13 mouse cellular contexts compared by ENCODE assay signal in genomic region chr1:88217576-88217975, GRCm38 (mm10). TPM values are rescaled to one million over a fixed set of nuclear protein-coding genes. Genes with fewer than 3 reads are reported as not detected.
DNase-seq lines count a peak whose midpoint lies in the region; ATAC-seq and TF ChIP-seq lines count a peak whose summit lies in the region.
"Had no signal": no experiment of that assay in that cellular context is flagged by ENCODE, and none has a peak within 500 bp of the region (broad histone marks: within the 10 kb centered on the region; RNA-seq: fewer than 3 reads in every experiment).

No protein-coding gene starts in this region.

- no peaks in the 10 kb centered on the region for H3K27me3 ChIP-seq in lung, postnatal 0 days (replicated peaks; ENCODE audit: insufficient read depth, low read length)
- no peaks in the 10 kb centered on the region for H3K27me3 ChIP-seq in CH12.LX (replicated peaks)
- no peaks in the 10 kb centered on the region for H3K27me3 ChIP-seq in limb, embryonic 14.5 days (ENCODE audit: control insufficient read depth, insufficient read depth, low read length)
- H3K27me3 ChIP-seq: liver, embryonic 13.5 days had no signal

- H3K36me3 ChIP-seq in lung, postnatal 0 days (ENCODE audit: insufficient read depth, low read length): no peaks in the 10 kb centered on the region
- no peaks in the 10 kb centered on the region for H3K36me3 ChIP-seq in CH12.LX (replicated peaks in 1 of 2; ENCODE audit: control insufficient read depth in 1 of 2, insufficient read depth in 1 of 2, low read length in 1 of 2)
- no peaks in the 10 kb centered on the region for H3K36me3 ChIP-seq in limb, embryonic 14.5 days (ENCODE audit: control insufficient read depth, insufficient read depth, low read length)
- H3K36me3 ChIP-seq: liver, embryonic 13.5 days had no signal

- dilution Hi-C loops in CH12.LX (cut with MboI; ENCODE audit: extremely low pct_ligation_motif_present, extremely low pct_unique_long_range_greater_than_20kb, low sequenced_read_pairs): no loop called here

- ATAC-seq in lung, postnatal 0 days: no peak
- no peak for ATAC-seq in limb, embryonic 14.5 days (ENCODE audit: low FRiP score, low read depth)
- ATAC-seq in erythroid progenitor cell, adult 5-6 weeks (replicated peaks; ENCODE audit: low FRiP score, poor library complexity, severe bottlenecking): no peak

- no peak for TF ChIP-seq CTCF in lung, postnatal 0 days (IDR thresholded peaks at IDR 0.05)
- TF ChIP-seq CTCF in CH12.LX (conservative IDR thresholded peaks at IDR 0.05 in 1 of 2, IDR thresholded peaks at IDR 0.05 in 1 of 2; ENCODE audit: low read depth in 2 of 2, low read length in 2 of 2): no peak

- WGBS in lung, postnatal 0 days: 36% methylated on average over 3 of the region's 3 CpGs
- whole genome bisulfite sequencing in limb, embryonic 14.5 days: 39% methylated on average over 3 of the region's 3 CpGs

- peak; percentile 1 for DNase-seq in gastrocnemius, adult 18-20 months (ENCODE audit: low spot score)
- DNase-seq in gastrocnemius, postnatal 14 days: no peak
- peak; percentile 27 for DNase-seq in lung, postnatal 0 days (ENCODE audit: low spot score)
- DNase-seq in lung, postnatal 14 days: no peak
- peak; percentile 7 for DNase-seq in CH12.LX (ENCODE audit: extremely low read depth)
- DNase-seq in limb, embryonic 14.5 days (ENCODE audit: low spot score): peak; percentile 5
- no peak for DNase-seq in cerebellum, postnatal 10 days
- DNase-seq: cerebellum, adult 9-10 months; layer of hippocampus, postnatal 36 days; liver, embryonic 13.5 days had no signal

- TF ChIP-seq EP300 in lung, postnatal 0 days (IDR thresholded peaks at IDR 0.05): no peak
- no peak for TF ChIP-seq EP300 in CH12.LX (IDR thresholded peaks at IDR 0.05; ENCODE audit: low read length)

- no peak overlapping the region for H3K9ac ChIP-seq in lung, postnatal 0 days (replicated peaks; ENCODE audit: low read depth)
- H3K9ac ChIP-seq in CH12.LX (ENCODE audit: insufficient read depth, low read depth): no peak overlapping the region
- no peak overlapping the region for H3K9ac ChIP-seq in limb, embryonic 14.5 days (ENCODE audit: low read depth, low read length, severe bottlenecking)
- H3K9ac ChIP-seq: liver, embryonic 13.5 days had no signal

- H3K4me3 ChIP-seq in lung, postnatal 0 days (ENCODE audit: low read depth, low read length): no peak overlapping the region
- H3K4me3 ChIP-seq in CH12.LX (replicated peaks in 1 of 3; ENCODE audit: low read depth in 2 of 3, low read length in 2 of 3, poor library complexity in 1 of 3): no peak overlapping the region
- H3K4me3 ChIP-seq in limb, embryonic 14.5 days (replicated peaks; ENCODE audit: low read length): no peak overlapping the region
- H3K4me3 ChIP-seq: gastrocnemius, adult 2 months; liver, embryonic 13.5 days had no signal

- H3K4me2 ChIP-seq in lung, postnatal 0 days (replicated peaks; ENCODE audit: low read depth, low read length): no peak overlapping the region
- H3K4me2 ChIP-seq in CH12.LX (ENCODE audit: insufficient read depth, low read depth, poor library complexity, severe bottlenecking): no peak overlapping the region
- H3K4me2 ChIP-seq in limb, embryonic 14.5 days (replicated peaks; ENCODE audit: low read depth, low read length, severe bottlenecking): no peak overlapping the region
- H3K4me2 ChIP-seq: liver, embryonic 13.5 days had no signal

- no peak overlapping the region for H3K27ac ChIP-seq in lung, postnatal 0 days (ENCODE audit: low read length)
- H3K27ac ChIP-seq in CH12.LX (ENCODE audit: insufficient read depth, low read depth): no peak overlapping the region
- no peak overlapping the region for H3K27ac ChIP-seq in limb, embryonic 14.5 days (replicated peaks; ENCODE audit: low read depth, low read length)
- H3K27ac ChIP-seq: gastrocnemius, adult 2 months; liver, embryonic 13.5 days had no signal

- in situ Hi-C loops in CH12.LX (cut with MboI; ENCODE audit: low pct_ligation_motif_present, low pct_unique_long_range_greater_than_20kb, low sequenced_read_pairs): no loop called here

- TF ChIP-seq POLR2A in CH12.LX (IDR thresholded peaks at IDR 0.05; ENCODE audit: low read depth, low read length): no peak
- TF ChIP-seq POLR2A in limb, embryonic 14.5 days (IDR thresholded peaks at IDR 0.05; ENCODE audit: borderline replicate concordance, extremely low read depth, insufficient read depth, insufficient read length): no peak

- intact Hi-C loops in gastrocnemius, postnatal 14 days (cut with DNase I; ENCODE audit: low total_unique reads): no loop called here

- TF ChIP-seq RAD21 in CH12.LX (IDR thresholded peaks at IDR 0.05; ENCODE audit: low read depth, low read length): no peak

- no peaks in the 10 kb centered on the region for H3K4me1 ChIP-seq in lung, postnatal 0 days (ENCODE audit: insufficient read depth, low read depth, low read length)
- no peaks in the 10 kb centered on the region for H3K4me1 ChIP-seq in CH12.LX (ENCODE audit: control insufficient read depth in 1 of 2, insufficient read depth in 2 of 2)
- no peaks in the 10 kb centered on the region for H3K4me1 ChIP-seq in limb, embryonic 14.5 days (ENCODE audit: control insufficient read depth, insufficient read depth, low read length)
- H3K4me1 ChIP-seq: liver, embryonic 13.5 days had no signal

- no peaks in the 10 kb centered on the region for H3K79me2 ChIP-seq in CH12.LX (replicated peaks; ENCODE audit: control insufficient read depth, extremely low read depth, insufficient read depth, poor library complexity, severe bottlenecking)

- peaks cover 43% of the 10 kb centered on the region for H3K9me3 ChIP-seq in lung, postnatal 0 days (ENCODE audit: low read length)
- H3K9me3 ChIP-seq in CH12.LX (replicated peaks; ENCODE audit: low read length): peaks cover 74% of the 10 kb centered on the region
- H3K9me3 ChIP-seq in limb, embryonic 14.5 days (ENCODE audit: control insufficient read depth, low read length): peaks cover 52% of the 10 kb centered on the region

RNA-seq across cellular contexts. Expression of gene Ugt1a1, which starts 5.8 kb away (rescaled TPM):
- total RNA-seq in gastrocnemius, adult 18-20 months (2021): under 1 TPM in 1 of 2 experiments, not detected in 1; 0.09 TPM
- total RNA-seq in gastrocnemius, postnatal 14 days (2021): under 1 TPM in 1 of 2 experiments, not detected in 1; 0.12 TPM
- 0.21 and 0.26 TPM in 2 replicates for polyA plus RNA-seq in lung, postnatal 0 days (2015; fragmentation: Nextera tagmentation; extraction: Ambion mirVana)
- 0.08 TPM in 1 of 2 replicates, not detected in the other for total RNA-seq in CH12.LX (2012; rRNA removed)
- total RNA-seq in CH12.LX (2014; rRNA removed): not detected in 2 replicates
- polyA plus RNA-seq in CH12.LX (2012; ENCODE audit: insufficient read length, low read depth): 0.19 TPM in 1 of 2 replicates, not detected in the other
- 1.5 and 2.3 TPM in 2 replicates for polyA plus RNA-seq in limb, embryonic 14.5 days (2012; rRNA removed)
- 4.3 and 5.8 TPM in 2 replicates for polyA plus RNA-seq in limb, embryonic 14.5 days (2014; fragmentation: Nextera tagmentation; extraction: Ambion mirVana)
- 0.72 TPM in 1 of 2 replicates, not detected in the other for total RNA-seq in erythroid progenitor cell, adult 5-6 weeks (2015; ENCODE audit: low replicate concordance)
- 3.9 TPM in 1 of 2 replicates, not detected in the other for total RNA-seq in erythroid progenitor cell, adult 5-6 weeks (2017; ENCODE audit: low replicate concordance)
- total RNA-seq: gastrocnemius, adult 2 months; layer of hippocampus, postnatal 36 days had no signal
- polyA plus RNA-seq: liver, embryonic 13.5 days had no signal

RNA-seq across cellular contexts. Expression of gene Mroh2a, which starts 9.2 kb away (rescaled TPM):
- not detected for total RNA-seq in gastrocnemius, adult 18-20 months (2021)
- total RNA-seq in gastrocnemius, postnatal 14 days (2021): not detected
- 0.15 and 0.43 TPM in 2 replicates for polyA plus RNA-seq in lung, postnatal 0 days (2015; fragmentation: Nextera tagmentation; extraction: Ambion mirVana)
- total RNA-seq in CH12.LX (2012; rRNA removed) (0.13 and 0.17 TPM in 2 replicates), CH12.LX (2014; rRNA removed) (not detected in 2 replicates)
- 0.78 and 1.0 TPM in 2 replicates for polyA plus RNA-seq in CH12.LX (2012; ENCODE audit: insufficient read length, low read depth)
- polyA plus RNA-seq in limb, embryonic 14.5 days (2012; rRNA removed): 0.15 and 0.20 TPM in 2 replicates
- polyA plus RNA-seq in limb, embryonic 14.5 days (2014; fragmentation: Nextera tagmentation; extraction: Ambion mirVana): 1.7 and 2.2 TPM in 2 replicates
- not detected in 2 replicates for total RNA-seq in erythroid progenitor cell, adult 5-6 weeks (2015; ENCODE audit: low replicate concordance)
- 0.30 and 0.64 TPM in 2 replicates for total RNA-seq in erythroid progenitor cell, adult 5-6 weeks (2017; ENCODE audit: low replicate concordance)
- total RNA-seq: gastrocnemius, adult 2 months had no signal

RNA-seq across cellular contexts. Expression of gene Dnajb3, which starts 12.0 kb away (rescaled TPM):
- not detected for total RNA-seq in gastrocnemius, adult 18-20 months (2021)
- under 1 TPM; 0.22 to 0.39 TPM for total RNA-seq in gastrocnemius, postnatal 14 days (2021)
- polyA plus RNA-seq in lung, postnatal 0 days (2015; fragmentation: Nextera tagmentation; extraction: Ambion mirVana): 2.7 and 3.8 TPM in 2 replicates
- total RNA-seq in CH12.LX (2012; rRNA removed) (not detected in 2 replicates), CH12.LX (2014; rRNA removed) (not detected in 2 replicates)
- polyA plus RNA-seq in CH12.LX (2012; ENCODE audit: insufficient read length, low read depth): not detected in 2 replicates
- polyA plus RNA-seq in limb, embryonic 14.5 days (2012; rRNA removed): 9.1 and 10.2 TPM in 2 replicates
- polyA plus RNA-seq in limb, embryonic 14.5 days (2014; fragmentation: Nextera tagmentation; extraction: Ambion mirVana): 9.4 and 10.5 TPM in 2 replicates
- 49.0 and 58.7 TPM in 2 replicates for total RNA-seq in erythroid progenitor cell, adult 5-6 weeks (2015; ENCODE audit: low replicate concordance)
- 8.7 and 28.2 TPM in 2 replicates for total RNA-seq in erythroid progenitor cell, adult 5-6 weeks (2017; ENCODE audit: low replicate concordance)
- total RNA-seq: gastrocnemius, adult 2 months had no signal

RNA-seq across cellular contexts. Expression of gene Ugt1a2, which starts 17.2 kb away (rescaled TPM):
- total RNA-seq in gastrocnemius, adult 18-20 months (2021): under 1 TPM in 1 of 2 experiments, not detected in 1; 0.09 TPM
- not detected for total RNA-seq in gastrocnemius, postnatal 14 days (2021)
- polyA plus RNA-seq in lung, postnatal 0 days (2015; fragmentation: Nextera tagmentation; extraction: Ambion mirVana): 0.08 and 0.11 TPM in 2 replicates
- not detected in 2 replicates for total RNA-seq in CH12.LX (2012; rRNA removed)
- total RNA-seq in CH12.LX (2014; rRNA removed): not detected in 2 replicates
- polyA plus RNA-seq in CH12.LX (2012; ENCODE audit: insufficient read length, low read depth): not detected in 2 replicates
- 0.04 and 0.08 TPM in 2 replicates for polyA plus RNA-seq in limb, embryonic 14.5 days (2012; rRNA removed)
- polyA plus RNA-seq in limb, embryonic 14.5 days (2014; fragmentation: Nextera tagmentation; extraction: Ambion mirVana): not detected in 2 replicates
- total RNA-seq in erythroid progenitor cell, adult 5-6 weeks (2015; ENCODE audit: low replicate concordance): 1.1 TPM in 1 of 2 replicates, not detected in the other
- total RNA-seq in erythroid progenitor cell, adult 5-6 weeks (2017; ENCODE audit: low replicate concordance): not detected in 2 replicates
- total RNA-seq: gastrocnemius, adult 2 months; layer of hippocampus, postnatal 36 days had no signal
- polyA plus RNA-seq: heart, embryonic 16.5 days; liver, embryonic 13.5 days had no signal

RNA-seq across cellular contexts. Expression of gene Ugt1a5, which starts 51.8 kb away (rescaled TPM):
- total RNA-seq in gastrocnemius, adult 18-20 months (2021): under 1 TPM in 1 of 2 experiments, not detected in 1; 0.14 TPM
- total RNA-seq in gastrocnemius, postnatal 14 days (2021): under 1 TPM; 0.14 to 0.33 TPM
- polyA plus RNA-seq in lung, postnatal 0 days (2015; fragmentation: Nextera tagmentation; extraction: Ambion mirVana): not detected in 2 replicates
- total RNA-seq in CH12.LX (2012; rRNA removed) (not detected in 2 replicates), CH12.LX (2014; rRNA removed) (not detected in 2 replicates)
- polyA plus RNA-seq in CH12.LX (2012; ENCODE audit: insufficient read length, low read depth): not detected in 2 replicates
- polyA plus RNA-seq in limb, embryonic 14.5 days (2012; rRNA removed): 0.08 and 0.19 TPM in 2 replicates
- polyA plus RNA-seq in limb, embryonic 14.5 days (2014; fragmentation: Nextera tagmentation; extraction: Ambion mirVana): not detected in 2 replicates
- total RNA-seq in erythroid progenitor cell, adult 5-6 weeks (2015; ENCODE audit: low replicate concordance): 0.72 TPM in 1 of 2 replicates, not detected in the other
- total RNA-seq in erythroid progenitor cell, adult 5-6 weeks (2017; ENCODE audit: low replicate concordance): not detected in 2 replicates
- total RNA-seq: layer of hippocampus, postnatal 36 days had no signal
- polyA plus RNA-seq: heart, embryonic 16.5 days; liver, embryonic 13.5 days had no signal

Comparison
In these comparisons a context has a peak if more than half of its experiments do, and no peak if none do; other contexts are left out.
1. DNase-seq: peak in gastrocnemius, adult 18-20 months (single experiment), lung, postnatal 0 days (single experiment), CH12.LX (single experiment) and limb, embryonic 14.5 days (single experiment); none in gastrocnemius, postnatal 14 days (single experiment), lung, postnatal 14 days (single experiment) and cerebellum, postnatal 10 days (0 of 2).
2. RNA of gene Dnajb3, which starts 12.0 kb away (total RNA-seq): 8.7 to 58.7 TPM in erythroid progenitor cell, adult 5-6 weeks; 0.22 to 0.39 TPM in gastrocnemius, postnatal 14 days, not detected in gastrocnemius, adult 18-20 months and not detected in CH12.LX; every median in the first group is over 4 times any median in the second.